Mouse (Mus musculus): ENCODE data around the gene Pdgfc. TPM values are rescaled to one million over a fixed set of nuclear protein-coding genes. Genes with fewer than 3 reads are reported as not detected.

Gene Pdgfc
- polyA plus RNA-seq, 1 experiment from 2014 or later = 6.7 TPM

DNA sequence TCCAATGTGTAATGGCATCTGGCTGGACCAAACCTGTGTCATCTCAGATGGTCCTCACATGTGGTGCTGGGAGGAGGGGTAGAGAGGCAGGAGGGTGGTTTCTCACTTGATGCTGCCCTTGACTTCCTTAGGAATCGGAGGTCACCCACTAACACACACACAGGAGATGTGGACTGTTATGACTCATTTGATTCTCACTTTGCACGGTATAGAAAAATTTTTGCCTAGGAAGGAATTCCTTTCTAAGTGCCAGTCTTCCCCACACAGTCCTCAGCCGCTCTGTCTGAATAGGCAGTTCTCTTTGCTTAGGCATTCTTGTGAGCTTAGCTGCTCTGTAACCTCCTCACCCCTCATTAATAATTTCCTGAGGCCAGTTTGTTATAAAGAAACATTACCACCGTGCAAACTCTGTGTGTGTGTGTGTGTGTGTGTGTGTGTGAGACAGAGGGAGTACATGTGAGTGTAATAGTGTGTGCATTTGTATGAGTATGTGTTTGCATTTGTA is 22.4 kb downstream of the Pdgfc start:
- Histone ChIP-seq H3K9ac (ENCODE audit: low read depth, low read length) (no peak overlapping the region), H3K4me1 (ENCODE audit: control insufficient read depth, insufficient read depth, low read depth, low read length) (no peaks in the 10 kb centered on the region), H3K9me3 (ENCODE audit: control insufficient read depth, low read length) (no peaks in the 10 kb centered on the region), H3K4me3 (ENCODE audit: low read length) (no peak overlapping the region), H3K36me3 (ENCODE audit: control insufficient read depth, insufficient read depth, low read length) (no peaks in the 10 kb centered on the region), H3K4me2 (ENCODE audit: low read length) (no peak overlapping the region), H3K27me3 (replicated peaks; ENCODE audit: control insufficient read depth, insufficient read depth, low read length) (no peaks in the 10 kb centered on the region), H3K27ac (ENCODE audit: low read depth, low read length) (no peak overlapping the region)
- WGBS = 33% methylated on average over 4 of the region's 4 CpGs
- no peak; the same call in 1 of the 2 replicates for ATAC-seq

DNA sequence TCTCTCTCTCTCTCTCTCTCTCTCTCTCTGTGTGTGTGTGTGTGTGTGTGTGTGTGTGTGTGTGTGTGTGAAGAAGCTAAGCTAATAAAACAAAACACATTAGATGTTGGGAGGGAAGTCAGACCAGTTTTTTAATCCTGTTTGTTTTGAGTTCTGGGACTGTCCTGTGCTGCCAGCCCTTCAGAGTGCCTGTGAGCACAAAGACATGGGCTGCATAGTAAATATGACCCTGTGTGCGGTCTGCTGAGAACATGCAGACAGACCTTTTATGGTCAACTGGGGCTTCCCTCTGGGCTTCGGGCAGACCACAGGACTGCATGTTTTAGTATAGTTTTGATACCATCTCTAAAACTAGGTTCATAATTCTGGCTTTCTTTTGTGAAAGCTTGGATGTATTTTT is 32.3 kb downstream of the Pdgfc start:
- Histone ChIP-seq H3K4me2 (ENCODE audit: low read length) (no peak overlapping the region), H3K9me3 (ENCODE audit: control insufficient read depth, low read length) (no peaks in the 10 kb centered on the region), H3K27me3 (replicated peaks; ENCODE audit: control insufficient read depth, insufficient read depth, low read length) (no peaks in the 10 kb centered on the region), H3K9ac (ENCODE audit: low read depth, low read length) (no peak overlapping the region), H3K4me1 (ENCODE audit: control insufficient read depth, insufficient read depth, low read depth, low read length) (no peaks in the 10 kb centered on the region), H3K27ac (ENCODE audit: low read depth, low read length) (no peak overlapping the region), H3K36me3 (ENCODE audit: control insufficient read depth, insufficient read depth, low read length) (no peaks in the 10 kb centered on the region), H3K4me3 (ENCODE audit: low read length) (no peak overlapping the region)
- 45% methylated on average over 2 of the region's 2 CpGs for WGBS
- ATAC-seq = no peak

DNA sequence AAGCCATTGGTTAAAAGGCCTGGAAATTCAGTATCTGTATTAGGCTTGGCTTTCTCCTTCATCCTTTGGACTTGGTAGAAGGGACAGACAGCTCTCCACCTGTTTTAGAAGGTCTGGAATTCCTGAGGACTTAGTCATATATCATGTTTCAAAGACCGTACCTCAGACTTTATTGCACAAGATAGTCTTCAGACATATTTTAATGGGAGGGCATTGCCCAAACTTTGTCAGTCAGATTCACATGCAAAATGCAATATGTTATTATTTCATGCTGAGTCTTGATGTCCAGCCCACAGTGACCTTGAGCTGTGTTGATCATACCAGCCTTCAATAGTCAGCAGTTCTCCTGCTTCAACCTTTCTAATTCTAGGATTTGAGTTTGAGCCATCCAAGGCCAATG is 64.9 kb downstream of the Pdgfc start:
- no peaks in the 10 kb centered on the region for H3K4me1 ChIP-seq (ENCODE audit: control insufficient read depth, insufficient read depth, low read depth, low read length)
- H3K9me3 ChIP-seq (ENCODE audit: control insufficient read depth, low read length) = no peaks in the 10 kb centered on the region
- H3K27me3 ChIP-seq (replicated peaks; ENCODE audit: control insufficient read depth, insufficient read depth, low read length) = no peaks in the 10 kb centered on the region
- no peak overlapping the region for H3K4me3 ChIP-seq (ENCODE audit: low read length)
- no peak overlapping the region for H3K4me2 ChIP-seq (ENCODE audit: low read length)
- H3K27ac ChIP-seq (ENCODE audit: low read depth, low read length) = no peak overlapping the region
- H3K36me3 ChIP-seq (ENCODE audit: control insufficient read depth, insufficient read depth, low read length) = no peaks in the 10 kb centered on the region
- H3K9ac ChIP-seq (ENCODE audit: low read depth, low read length) = no peak overlapping the region
- 100% methylated on average over 1 of the region's 1 CpGs for whole genome bisulfite sequencing
- ATAC-seq = no peak

DNA sequence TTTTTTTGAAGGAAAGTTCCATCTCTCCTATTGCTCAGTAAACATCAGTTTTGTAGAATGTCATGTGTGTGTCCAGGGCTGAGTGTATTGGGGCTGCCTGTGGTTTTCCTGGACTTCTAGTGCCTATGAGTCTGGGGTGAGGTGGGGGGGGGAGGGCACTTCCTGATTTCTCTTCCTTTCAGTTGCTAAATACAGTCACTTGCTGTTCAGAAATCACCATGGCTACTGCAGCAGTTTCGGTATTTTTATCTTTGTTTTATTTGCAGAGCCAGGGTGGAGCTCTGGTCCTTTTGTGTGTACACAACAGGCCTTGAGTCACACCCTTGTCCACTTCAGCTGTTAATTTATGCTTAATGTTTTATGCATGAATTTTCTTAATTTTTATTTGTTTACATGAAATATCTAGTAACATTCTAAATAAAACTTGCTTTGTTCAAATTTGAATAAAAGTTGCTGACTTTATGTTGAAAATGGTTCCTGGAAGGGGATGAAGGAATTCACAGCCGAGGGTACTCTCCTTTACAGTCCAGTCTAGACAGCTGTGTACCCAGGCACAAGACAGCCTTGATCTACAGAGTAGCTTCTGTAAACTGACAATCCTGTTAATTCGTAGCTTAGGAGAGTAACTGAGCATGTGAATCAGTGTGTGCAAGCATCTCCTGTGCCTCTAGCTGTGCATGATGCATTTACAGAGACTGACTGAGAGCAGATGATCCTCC is 66.1 kb downstream of the Pdgfc start:
- Histone ChIP-seq H3K9ac (ENCODE audit: low read depth, low read length) (no peak overlapping the region), H3K4me1 (ENCODE audit: control insufficient read depth, insufficient read depth, low read depth, low read length) (no peaks in the 10 kb centered on the region), H3K4me2 (ENCODE audit: low read length) (no peak overlapping the region), H3K9me3 (ENCODE audit: control insufficient read depth, low read length) (no peaks in the 10 kb centered on the region), H3K27me3 (replicated peaks; ENCODE audit: control insufficient read depth, insufficient read depth, low read length) (no peaks in the 10 kb centered on the region), H3K36me3 (ENCODE audit: control insufficient read depth, insufficient read depth, low read length) (no peaks in the 10 kb centered on the region), H3K4me3 (ENCODE audit: low read length) (no peak overlapping the region), H3K27ac (ENCODE audit: low read depth, low read length) (no peak overlapping the region)
- WGBS = 9% methylated on average over 3 of the region's 3 CpGs
- ATAC-seq = peak; percentile 79

DNA sequence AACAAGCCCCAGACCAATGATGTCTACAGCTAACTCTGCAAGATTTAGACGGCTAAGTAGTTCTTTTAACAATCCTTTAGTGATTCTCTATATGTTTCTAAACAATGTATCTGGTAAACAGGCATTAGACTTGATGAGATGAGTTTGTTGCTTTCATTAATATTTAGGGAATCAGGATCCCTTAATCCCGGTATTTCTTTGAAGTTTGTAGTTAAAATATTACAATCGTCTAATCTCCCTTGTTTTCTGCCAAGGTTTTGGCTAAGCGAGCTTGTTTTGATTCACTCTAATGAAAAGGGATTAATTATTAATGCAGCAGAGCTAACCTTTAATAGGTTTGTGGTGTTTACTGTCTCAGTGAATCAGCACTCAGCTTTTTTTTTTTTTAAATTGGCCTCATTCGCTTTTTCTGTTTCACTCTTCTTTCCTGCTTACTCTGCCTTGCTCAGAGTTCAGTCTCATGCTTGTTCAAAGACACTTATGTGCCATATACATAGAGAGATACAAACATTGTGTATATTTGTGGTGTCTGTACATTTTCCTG is 66.7 kb downstream of the Pdgfc start:
- H3K36me3 ChIP-seq (ENCODE audit: control insufficient read depth, insufficient read depth, low read length) = no peaks in the 10 kb centered on the region
- no peaks in the 10 kb centered on the region for H3K9me3 ChIP-seq (ENCODE audit: control insufficient read depth, low read length)
- H3K4me2 ChIP-seq (ENCODE audit: low read length) = no peak overlapping the region
- WGBS = 51% methylated on average over 5 of the region's 5 CpGs
- H3K9ac ChIP-seq (ENCODE audit: low read depth, low read length) = no peak overlapping the region
- no peak overlapping the region for H3K27ac ChIP-seq (ENCODE audit: low read depth, low read length)
- H3K4me3 ChIP-seq (ENCODE audit: low read length) = no peak overlapping the region
- no peaks in the 10 kb centered on the region for H3K4me1 ChIP-seq (ENCODE audit: control insufficient read depth, insufficient read depth, low read depth, low read length)
- no peak for ATAC-seq
- H3K27me3 ChIP-seq (replicated peaks; ENCODE audit: control insufficient read depth, insufficient read depth, low read length) = no peaks in the 10 kb centered on the region

DNA sequence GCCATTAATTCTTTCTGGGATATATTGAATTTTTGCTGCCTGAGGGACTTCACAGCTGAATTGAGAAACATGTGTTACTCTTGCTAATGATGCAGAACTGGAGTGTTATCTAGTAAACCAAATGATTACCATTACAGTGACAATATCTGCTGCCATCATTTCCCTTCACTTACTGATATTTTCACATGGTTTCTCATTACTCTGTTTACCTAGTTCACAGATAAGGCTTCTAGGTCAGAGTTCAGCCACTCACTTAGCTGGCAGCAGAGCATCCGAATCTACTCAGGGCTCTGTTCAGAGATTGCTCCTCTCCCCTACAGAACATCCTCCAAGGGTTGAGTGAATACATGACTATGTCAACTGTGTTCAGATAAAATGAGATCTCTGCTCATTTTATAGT is 71.3 kb downstream of the Pdgfc start:
- Histone ChIP-seq H3K4me3 (ENCODE audit: low read length) (no peak overlapping the region), H3K4me2 (ENCODE audit: low read length) (no peak overlapping the region), H3K27me3 (replicated peaks; ENCODE audit: control insufficient read depth, insufficient read depth, low read length) (no peaks in the 10 kb centered on the region), H3K27ac (ENCODE audit: low read depth, low read length) (no peak overlapping the region), H3K9me3 (ENCODE audit: control insufficient read depth, low read length) (no peaks in the 10 kb centered on the region), H3K4me1 (ENCODE audit: control insufficient read depth, insufficient read depth, low read depth, low read length) (no peaks in the 10 kb centered on the region), H3K36me3 (ENCODE audit: control insufficient read depth, insufficient read depth, low read length) (no peaks in the 10 kb centered on the region), H3K9ac (ENCODE audit: low read depth, low read length) (no peak overlapping the region)
- WGBS = 82% methylated on average over 1 of the region's 1 CpGs
- no peak for ATAC-seq

DNA sequence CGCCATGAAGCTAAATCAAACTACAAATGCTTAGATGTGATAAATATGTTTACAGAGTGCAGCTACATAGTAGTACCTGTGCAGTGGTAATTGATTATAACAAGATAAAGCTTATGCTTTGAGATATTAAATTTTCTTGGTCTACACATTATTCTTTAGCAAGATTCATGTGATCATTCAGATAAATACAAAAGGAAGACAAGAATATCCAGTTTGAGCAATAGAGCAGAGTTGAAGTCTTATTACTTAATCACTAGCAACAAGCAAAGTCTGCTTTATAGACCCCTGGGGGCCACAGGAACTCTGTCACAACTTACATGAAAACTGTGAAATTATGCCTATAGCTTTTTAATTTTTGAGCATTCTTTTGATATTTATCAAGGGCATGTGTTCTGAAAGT is 74.8 kb downstream of the Pdgfc start:
- H3K9me3 ChIP-seq (ENCODE audit: control insufficient read depth, low read length) = no peaks in the 10 kb centered on the region
- H3K36me3 ChIP-seq (ENCODE audit: control insufficient read depth, insufficient read depth, low read length) = no peaks in the 10 kb centered on the region
- H3K4me2 ChIP-seq (ENCODE audit: low read length) = no peak overlapping the region
- H3K9ac ChIP-seq (ENCODE audit: low read depth, low read length) = no peak overlapping the region
- H3K27ac ChIP-seq (ENCODE audit: low read depth, low read length) = no peak overlapping the region
- 91% methylated on average over 1 of the region's 1 CpGs for WGBS
- H3K27me3 ChIP-seq (replicated peaks; ENCODE audit: control insufficient read depth, insufficient read depth, low read length) = no peaks in the 10 kb centered on the region
- H3K4me1 ChIP-seq (ENCODE audit: control insufficient read depth, insufficient read depth, low read depth, low read length) = no peaks in the 10 kb centered on the region
- H3K4me3 ChIP-seq (ENCODE audit: low read length) = no peak overlapping the region
- ATAC-seq = no peak

DNA sequence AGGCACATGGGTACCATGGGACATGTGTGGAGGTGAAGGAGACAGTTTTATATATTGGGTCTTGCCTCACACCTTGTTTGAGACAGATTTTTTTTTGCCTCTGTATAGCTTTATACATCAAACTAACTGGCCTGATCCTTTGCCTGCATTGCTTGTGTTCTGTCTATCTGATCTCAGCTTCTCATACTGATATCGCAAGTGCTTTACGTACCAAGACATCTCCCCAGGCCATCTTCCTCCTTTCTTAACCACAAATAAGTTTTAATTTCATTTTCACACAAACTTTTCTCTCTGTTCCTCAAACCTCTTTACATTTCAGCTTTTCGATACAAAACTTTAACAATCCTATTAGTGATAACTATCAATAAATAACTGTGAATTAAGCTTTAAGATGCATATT is 76.7 kb downstream of the Pdgfc start:
- Histone ChIP-seq H3K27ac (ENCODE audit: low read depth, low read length) (no peak overlapping the region), H3K4me2 (ENCODE audit: low read length) (no peak overlapping the region), H3K9ac (ENCODE audit: low read depth, low read length) (no peak overlapping the region), H3K36me3 (ENCODE audit: control insufficient read depth, insufficient read depth, low read length) (no peaks in the 10 kb centered on the region), H3K4me3 (ENCODE audit: low read length) (no peak overlapping the region), H3K9me3 (ENCODE audit: control insufficient read depth, low read length) (no peaks in the 10 kb centered on the region), H3K27me3 (replicated peaks; ENCODE audit: control insufficient read depth, insufficient read depth, low read length) (no peaks in the 10 kb centered on the region), H3K4me1 (ENCODE audit: control insufficient read depth, insufficient read depth, low read depth, low read length) (no peaks in the 10 kb centered on the region)
- no peak for ATAC-seq
- 96% methylated on average over 3 of the region's 3 CpGs for WGBS

- Histone ChIP-seq H3K9me3 (ENCODE audit: control insufficient read depth, low read length) (no peaks in the 10 kb centered on the region), H3K27ac (ENCODE audit: low read depth, low read length) (no peak overlapping the region), H3K4me2 (ENCODE audit: low read length) (no peak overlapping the region), H3K36me3 (ENCODE audit: control insufficient read depth, insufficient read depth, low read length) (no peaks in the 10 kb centered on the region), H3K9ac (ENCODE audit: low read depth, low read length) (no peak overlapping the region), H3K27me3 (replicated peaks; ENCODE audit: control insufficient read depth, insufficient read depth, low read length) (no peaks in the 10 kb centered on the region), H3K4me1 (ENCODE audit: control insufficient read depth, insufficient read depth, low read depth, low read length) (no peaks in the 10 kb centered on the region), H3K4me3 (ENCODE audit: low read length) (no peak overlapping the region)
- ATAC-seq = no peak
- WGBS = 84% methylated on average over 1 of the region's 1 CpGs
Observed at GRCm38 (mm10) chr3:81120664-81121063, 84.4 kb downstream of the Pdgfc start.
